Mouse (Mus musculus) cerebellum, adult 18-20 months (tissue): ENCODE measurements around the gene 1700029H14Rik.
A peak's percentile ranks its signal among the peaks of the same experiment; 100 is the strongest.

Experiments
- DNase-seq, 2 experiments: peaks; one replicate each; pipeline ENCODE4 v3.0.0; 2021

1700029H14Rik gene

GRCm38 (mm10) chr8:13562118-13562517 is at the start of gene 1700029H14Rik:
Gene 1700029H14Rik, minus strand, starts transcription at chr8:13562461.
- DNase-seq = peak in 1 of 2 experiments; percentile 22

- no peak for DNase-seq
These were observed 49.4 kb upstream of the 1700029H14Rik start for GRCm38 (mm10) chr8:13611702-13612101.

GRCm38 (mm10) chr8:13609971-13610370 is 47.7 kb upstream of the 1700029H14Rik start:
- DNase-seq = no peak

- no peak for DNase-seq
These were observed 46.7 kb upstream of the 1700029H14Rik start for GRCm38 (mm10) chr8:13608946-13609345.

GRCm38 (mm10) chr8:13605920-13606480 is 43.7 kb upstream of the 1700029H14Rik start:
- no peak for DNase-seq

GRCm38 (mm10) chr8:13602621-13603020 is 40.4 kb upstream of the 1700029H14Rik start:
- peak; percentile 50 to 56 for DNase-seq

- no peak for DNase-seq
These were observed 38.9 kb upstream of the 1700029H14Rik start for GRCm38 (mm10) chr8:13601166-13601565.

GRCm38 (mm10) chr8:13600716-13601115 is 38.5 kb upstream of the 1700029H14Rik start:
- DNase-seq = no peak

GRCm38 (mm10) chr8:13600204-13600603 is 37.9 kb upstream of the 1700029H14Rik start:
- no peak for DNase-seq

- DNase-seq = no peak
These were observed 35.5 kb upstream of the 1700029H14Rik start for GRCm38 (mm10) chr8:13597777-13598176.

GRCm38 (mm10) chr8:13595861-13596260 is 33.6 kb upstream of the 1700029H14Rik start:
- peak; percentile 34 to 40 for DNase-seq

GRCm38 (mm10) chr8:13594884-13595323 is 32.6 kb upstream of the 1700029H14Rik start:
- peak; percentile 82 to 90 for DNase-seq

GRCm38 (mm10) chr8:13593340-13593739 is 31.1 kb upstream of the 1700029H14Rik start:
- no peak for DNase-seq

GRCm38 (mm10) chr8:13591246-13591645 is 29.0 kb upstream of the 1700029H14Rik start:
- no peak for DNase-seq

GRCm38 (mm10) chr8:13589071-13589470 is 26.8 kb upstream of the 1700029H14Rik start:
- no peak for DNase-seq

GRCm38 (mm10) chr8:13584652-13585051 is 22.4 kb upstream of the 1700029H14Rik start:
- DNase-seq = no peak

- no peak for DNase-seq
These were observed 15.6 kb upstream of the 1700029H14Rik start for GRCm38 (mm10) chr8:13577869-13578268.

GRCm38 (mm10) chr8:13571999-13572398 is 9.7 kb upstream of the 1700029H14Rik start:
- no peak for DNase-seq

GRCm38 (mm10) chr8:13557526-13557925 is 4.7 kb downstream of the 1700029H14Rik start:
- DNase-seq = no peak

GRCm38 (mm10) chr8:13551574-13551830 is 10.8 kb downstream of the 1700029H14Rik start:
- DNase-seq = no peak

GRCm38 (mm10) chr8:13550718-13551573 is 11.3 kb downstream of the 1700029H14Rik start:
- peak; percentile 87 to 88 for DNase-seq

GRCm38 (mm10) chr8:13548831-13549230 is 13.4 kb downstream of the 1700029H14Rik start:
- DNase-seq = peak; percentile 25 to 30

GRCm38 (mm10) chr8:13548235-13548634 is 14.0 kb downstream of the 1700029H14Rik start:
- peak; percentile 50 for DNase-seq

- no peak for DNase-seq
These were observed 15.8 kb downstream of the 1700029H14Rik start for GRCm38 (mm10) chr8:13546421-13546820.
